Mouse (Mus musculus): ENCODE data around the gene Man2a2. TPM values are rescaled to one million over a fixed set of nuclear protein-coding genes. Genes with fewer than 3 reads are reported as not detected.
"Not testable (repeated sequence)": the region's sequence is repeated elsewhere in the genome, so short reads cannot be mapped to it uniquely, and the experiment has no call there.

The Man2a2 gene
- total RNA-seq, 2 experiments from 2014 or later, result 139 to 157 TPM

- intact Hi-C loops (cut with DNase I), result loop anchor here (5.0 kb wide), 1 partner anchor 46 kb away; no protein-coding TSS in a partner anchor
Observed at GRCm38 (mm10) chr7:80401041-80401859, 30.1 kb upstream of the Man2a2 start.

DNA sequence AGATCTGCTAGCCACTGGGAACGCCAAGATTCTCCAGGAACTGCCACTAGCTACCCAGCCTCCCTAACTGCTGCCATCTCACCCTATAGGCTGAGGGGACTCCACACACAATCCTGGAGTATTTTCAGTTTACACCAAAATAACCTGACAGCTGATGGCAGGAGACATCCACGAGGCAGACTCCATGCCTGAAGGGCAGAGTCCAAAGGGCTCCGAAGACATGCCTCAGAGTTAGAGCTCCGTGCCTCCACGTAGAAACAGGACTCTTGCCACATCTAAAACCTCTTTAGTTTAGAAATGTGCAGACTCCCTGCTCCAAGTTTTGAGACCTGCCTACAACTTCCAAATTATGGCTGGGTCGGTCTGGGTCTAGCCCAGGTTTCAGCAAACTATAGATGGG, 29.4 kb upstream of the Man2a2 start:
- intact Hi-C loops (cut with DNase I), result loop anchor here (5.0 kb wide), 1 partner anchor 47 kb away; no protein-coding TSS in a partner anchor
- no peak for DNase-seq

More at GRCm38 (mm10) chr7:80401041-80401859, 30.1 kb upstream of the Man2a2 start:
- DNase-seq, result no peak

DNA sequence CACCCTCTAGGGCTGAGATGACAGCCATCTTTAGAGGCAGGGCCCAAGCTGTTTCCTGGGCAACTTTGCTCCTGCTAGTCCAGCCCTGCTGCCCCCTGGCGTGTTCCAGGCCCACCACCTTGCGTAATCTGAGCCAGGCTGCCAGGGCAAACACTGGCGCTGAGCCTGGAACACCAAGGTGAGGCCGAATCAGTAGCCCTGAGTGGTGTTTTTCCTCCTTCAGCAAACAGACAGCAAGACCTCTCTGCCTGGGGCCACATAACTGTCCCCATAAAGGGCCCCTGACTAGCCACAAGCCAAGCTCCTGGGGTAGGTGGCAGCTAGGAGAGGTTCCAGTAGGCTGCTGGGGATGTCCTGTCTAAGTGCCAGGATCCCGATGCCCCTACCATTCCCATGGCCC, 28.9 kb upstream of the Man2a2 start:
- intact Hi-C loops (cut with DNase I), result loop anchor here (5.0 kb wide), 1 partner anchor 47 kb away; no protein-coding TSS in a partner anchor
- no peak for DNase-seq

GRCm38 (mm10) chr7:80398654-80399444, 27.7 kb upstream of the Man2a2 start:
- intact Hi-C loops (cut with DNase I), result no loop called here
- no peak for DNase-seq

- intact Hi-C loops (cut with DNase I), result no loop called here
Observed at GRCm38 (mm10) chr7:80397986-80398385, 26.8 kb upstream of the Man2a2 start.

GRCm38 (mm10) chr7:80396427-80396826, 25.3 kb upstream of the Man2a2 start:
- DNase-seq; intact Hi-C loops (cut with DNase I): not testable (repeated sequence)

More at GRCm38 (mm10) chr7:80397986-80398385, 26.8 kb upstream of the Man2a2 start:
- no peak for DNase-seq

DNA sequence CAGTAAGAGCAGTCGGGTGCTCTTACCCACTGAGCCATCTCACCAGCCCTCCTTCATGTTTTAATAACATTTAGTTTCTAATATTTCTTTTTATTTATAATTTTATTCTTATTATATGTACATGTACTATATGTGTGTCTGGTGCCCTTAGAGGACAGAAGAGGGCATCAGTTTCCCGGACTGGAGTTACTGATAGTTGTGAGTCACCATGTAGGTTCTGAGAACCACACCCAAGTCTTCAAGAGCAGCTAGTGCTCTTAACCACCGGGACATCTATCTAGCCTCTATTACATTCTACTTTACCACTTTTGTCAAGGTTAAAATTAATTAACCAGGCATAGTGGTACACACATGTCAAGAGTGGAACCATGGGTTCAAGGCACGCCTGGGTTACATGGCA, 23.4 kb upstream of the Man2a2 start:
- intact Hi-C loops (cut with DNase I), result no loop called here

GRCm38 (mm10) chr7:80392119-80392518, 20.9 kb upstream of the Man2a2 start:
- intact Hi-C loops (cut with DNase I), result no loop called here
- DNase-seq, result no peak

More for the DNA sequence above, 23.4 kb upstream of the Man2a2 start:
- DNase-seq, result no peak

DNA sequence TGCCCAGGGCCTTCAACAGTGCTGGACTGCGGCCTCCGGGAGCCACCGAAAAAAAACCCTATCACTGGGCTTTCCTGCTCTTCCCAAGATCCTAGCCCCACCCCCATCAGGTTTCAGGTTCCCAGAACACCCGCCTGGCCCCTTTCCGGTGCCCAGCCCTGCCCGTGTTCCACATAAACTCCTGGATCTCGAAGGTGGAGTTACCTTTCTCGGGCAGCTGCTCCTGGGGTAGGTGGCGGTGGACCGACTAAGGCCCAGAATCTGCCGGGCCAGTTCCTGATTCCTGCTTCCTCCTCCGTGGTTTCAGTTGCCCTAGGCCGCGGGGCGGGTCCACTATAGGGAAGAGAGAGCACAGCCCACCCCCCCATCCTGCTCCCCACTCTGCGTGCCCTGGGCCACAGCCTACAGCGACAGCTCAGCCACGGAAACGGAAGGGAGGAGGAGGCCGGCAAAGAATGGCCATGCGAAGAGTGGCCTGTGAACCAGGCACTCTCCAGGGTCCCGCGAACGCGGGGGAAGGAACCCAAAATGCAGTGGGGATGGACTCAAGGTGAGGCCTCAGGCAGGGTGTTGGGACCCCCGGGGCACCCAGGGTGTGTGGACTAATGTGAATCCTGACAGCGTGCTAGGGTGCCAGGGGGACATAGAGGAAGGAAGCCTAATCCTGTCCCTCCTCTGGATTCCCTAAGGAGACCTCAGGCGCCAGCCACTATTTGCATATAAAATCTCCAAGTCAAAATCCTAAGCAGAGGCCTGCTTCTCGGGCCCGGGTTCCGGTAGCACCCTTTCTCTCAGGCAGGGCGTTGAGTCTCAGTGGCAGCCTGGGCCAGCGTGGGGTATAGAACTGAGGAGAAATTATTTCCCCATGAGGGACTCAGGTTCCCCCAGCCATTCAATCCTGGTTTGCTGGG, 16.7 kb upstream of the Man2a2 start, which contains the start of gene Fes:
TSS of gene Fes (minus strand) at position 314 of the 911 bp plus-strand sequence.
- intact Hi-C loops (cut with DNase I), result loop anchor here (10.0 kb wide), 2 partner anchors 327 to 457 kb away; no protein-coding TSS in a partner anchor
- peak; percentile 65 to 68 for DNase-seq

DNA sequence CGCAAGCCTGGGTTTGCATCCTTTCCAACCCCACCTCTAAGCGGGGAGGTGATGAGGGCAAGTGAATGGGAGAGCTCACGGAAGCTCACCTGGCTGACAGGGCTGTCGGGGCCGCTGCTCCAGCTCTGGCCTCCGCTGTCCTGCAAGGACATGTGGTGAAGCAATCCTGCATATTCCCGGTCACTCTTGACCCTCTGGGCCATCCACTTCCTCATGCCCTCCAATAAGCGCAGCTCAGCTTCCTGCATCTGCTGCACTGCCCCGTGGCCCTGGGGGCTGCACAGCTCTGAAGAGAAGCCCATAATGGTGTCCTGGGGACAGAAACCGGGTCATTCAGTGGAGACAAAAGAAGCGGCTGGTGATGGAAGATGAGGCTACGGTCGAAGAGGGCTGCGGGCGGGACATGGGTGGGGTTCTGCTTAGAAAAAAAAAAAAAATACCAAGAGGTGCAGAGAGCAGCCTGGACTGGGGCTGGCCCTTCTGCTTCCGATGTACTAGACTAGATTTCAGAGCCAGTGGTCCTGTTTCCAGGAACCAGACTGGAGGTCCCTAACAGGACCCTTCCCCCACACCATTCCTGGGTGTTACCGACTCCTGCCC, 16.0 kb upstream of the Man2a2 start:
- DNase-seq, result peak in 1 of 2 experiments; percentile 44
- intact Hi-C loops (cut with DNase I), result loop anchor here (10.0 kb wide), 2 partner anchors 328 to 458 kb away; no protein-coding TSS in a partner anchor

- intact Hi-C loops (cut with DNase I), result loop anchor here (1.0 to 10.0 kb wide), 4 partner anchors 194 to 458 kb away; no protein-coding TSS in a partner anchor
- DNase-seq, result peak; percentile 89 to 91
Observed at GRCm38 (mm10) chr7:80386235-80386930, 15.2 kb upstream of the Man2a2 start.

DNA sequence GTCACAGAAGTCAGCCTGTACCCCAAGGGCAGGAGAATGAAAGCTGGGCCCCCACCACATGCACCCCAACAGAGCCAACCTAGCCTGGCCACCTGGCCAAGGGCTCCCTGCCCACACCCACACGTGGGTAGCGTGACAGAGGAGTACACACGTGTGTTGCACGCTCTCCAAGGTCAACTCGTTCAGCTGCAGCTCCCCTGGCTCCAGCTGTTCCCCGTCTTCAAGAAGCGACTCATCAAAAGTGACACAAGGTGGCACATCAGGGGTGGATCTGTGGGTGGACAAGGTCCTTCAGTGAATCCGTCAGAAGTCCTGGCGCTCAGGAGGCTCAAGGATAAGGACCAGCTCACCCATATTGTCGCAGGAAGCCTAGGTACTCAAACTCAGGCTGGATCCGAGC, 11.7 kb upstream of the Man2a2 start:
- no peak for DNase-seq
- intact Hi-C loops (cut with DNase I), result loop anchor here (10.0 kb wide), 2 partner anchors 332 to 462 kb away; no protein-coding TSS in a partner anchor

DNA sequence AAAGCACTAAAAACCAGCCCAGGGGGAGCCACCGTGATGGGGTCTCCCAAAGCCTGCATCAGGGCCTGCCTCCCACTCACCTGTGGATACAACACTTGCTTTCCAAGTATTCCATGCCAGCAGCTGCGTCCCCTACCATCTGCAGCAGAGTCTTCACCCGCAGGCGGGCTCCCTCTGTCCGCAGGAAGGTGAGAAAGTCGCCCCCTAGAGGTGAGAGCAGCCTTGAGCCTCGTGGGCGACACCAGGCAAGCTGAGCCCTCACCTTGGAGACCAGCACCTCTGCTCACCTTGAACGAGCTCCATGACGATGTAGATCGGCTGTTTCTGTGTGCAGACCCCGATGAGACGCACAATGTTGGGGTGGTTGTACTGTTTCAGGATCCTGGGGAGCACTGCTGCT, 8.4 kb upstream of the Man2a2 start:
- no peak for DNase-seq
- intact Hi-C loops (cut with DNase I), result no loop called here

GRCm38 (mm10) chr7:80377471-80377870, 6.3 kb upstream of the Man2a2 start:
- intact Hi-C loops (cut with DNase I), result no loop called here

DNA sequence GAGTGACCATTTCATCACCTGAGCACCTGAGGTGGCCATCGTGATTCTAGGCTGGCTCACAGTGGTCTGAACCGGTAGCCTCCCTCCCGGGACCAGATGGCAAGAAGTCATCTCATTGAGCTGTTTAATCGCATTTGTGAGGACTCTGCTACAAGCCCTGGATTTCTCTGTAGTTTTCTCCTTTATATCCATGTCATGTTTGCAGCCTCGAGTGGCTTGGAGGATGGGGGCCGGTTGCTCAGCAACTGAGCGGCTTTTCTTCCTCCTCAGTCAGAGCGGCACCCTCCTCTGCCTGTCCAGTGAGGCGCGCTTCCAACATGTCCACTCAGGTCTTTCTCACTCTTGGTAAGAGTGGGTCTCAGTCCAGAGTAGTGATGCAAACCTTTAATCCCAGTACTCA, 5.0 kb upstream of the Man2a2 start:
- intact Hi-C loops (cut with DNase I), result no loop called here
- no peak for DNase-seq

More at GRCm38 (mm10) chr7:80377471-80377870, 6.3 kb upstream of the Man2a2 start:
- peak in 1 of 2 experiments; percentile 76 for DNase-seq

DNA sequence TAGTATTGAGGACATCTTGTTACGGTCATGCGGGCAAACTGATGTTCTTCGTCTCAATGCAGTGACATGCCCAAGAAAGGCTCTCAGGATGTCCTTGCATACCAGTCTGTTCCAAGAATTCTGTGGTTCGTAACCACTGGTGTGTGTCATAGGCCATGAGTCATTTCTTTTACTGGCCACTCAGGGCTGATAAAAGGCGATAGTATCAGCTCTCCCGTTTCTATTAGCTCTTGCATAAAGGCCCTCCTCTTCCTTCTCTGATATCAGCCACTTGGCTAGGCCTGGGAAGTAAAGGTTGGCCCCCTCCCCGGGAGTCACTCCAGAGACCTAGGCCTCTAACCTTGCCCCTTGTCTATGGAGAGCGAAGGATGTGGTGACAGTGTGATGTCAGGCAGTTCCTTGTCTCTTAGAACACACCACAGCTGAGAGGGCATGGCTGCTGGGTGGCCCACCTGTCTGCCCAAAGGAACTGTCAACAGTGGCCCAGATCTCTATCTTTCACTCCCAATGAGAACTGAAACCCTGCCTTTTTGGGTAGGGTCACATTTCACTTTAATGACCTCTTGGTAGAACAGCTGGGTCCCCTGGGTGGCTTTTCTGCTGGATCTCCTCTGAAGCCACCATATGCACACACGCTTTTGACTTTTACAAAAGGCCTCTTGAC, 4.3 kb upstream of the Man2a2 start:
- intact Hi-C loops (cut with DNase I), result no loop called here
- no peak for DNase-seq

- intact Hi-C loops (cut with DNase I), result loop anchor here (5.0 kb wide), 1 partner anchor 232 kb away; no protein-coding TSS in a partner anchor
- DNase-seq, result no peak
Observed at GRCm38 (mm10) chr7:80374733-80375132, 3.6 kb upstream of the Man2a2 start.

DNA sequence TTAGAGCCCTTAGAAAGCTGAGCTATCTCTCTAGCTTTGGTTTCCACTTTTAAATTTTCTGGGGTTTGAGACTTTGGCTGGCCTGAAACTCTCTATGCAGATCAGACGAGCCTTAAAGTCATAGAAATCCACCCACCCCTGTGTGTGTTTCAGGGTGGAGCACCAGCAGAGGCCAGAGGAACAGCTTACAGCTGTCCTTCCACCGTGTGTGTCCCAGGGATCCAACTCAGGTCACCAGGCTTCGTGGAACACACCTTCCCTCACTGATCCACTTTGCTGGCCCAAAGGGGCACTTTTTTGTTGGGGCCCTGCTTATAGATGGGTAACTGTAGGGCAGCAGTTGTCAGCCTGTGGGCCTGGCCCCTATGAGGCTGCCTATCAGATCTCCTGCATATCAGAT, 3.1 kb upstream of the Man2a2 start:
- no peak for DNase-seq
- intact Hi-C loops (cut with DNase I), result loop anchor here (5.0 kb wide), 1 partner anchor 232 kb away; no protein-coding TSS in a partner anchor
